13 mouse cellular contexts compared by ENCODE assay signal in the genomic region with DNA sequence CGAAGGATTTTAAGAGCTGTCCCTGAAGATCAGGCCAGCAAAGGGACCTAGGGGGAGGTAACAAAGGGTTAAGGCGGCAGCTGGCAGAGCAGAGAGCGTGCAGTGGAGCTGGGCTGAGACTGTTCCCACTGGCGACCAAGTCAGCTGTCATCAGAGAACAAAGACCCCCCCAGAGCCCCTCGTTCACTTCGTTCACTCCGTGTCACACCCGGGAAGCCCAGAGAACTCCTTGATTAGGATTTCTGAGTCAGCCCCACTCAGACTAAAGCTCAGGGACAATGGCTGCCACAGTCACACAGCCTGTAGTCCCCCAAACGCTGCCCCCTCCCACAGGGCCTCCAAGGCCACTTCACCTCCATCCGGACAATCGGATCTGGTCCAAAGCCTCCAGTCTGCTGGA.
DNase-seq lines count a peak whose midpoint lies in the region; ATAC-seq lines count a peak whose summit lies in the region.
"Had no signal": no experiment of that assay in that cellular context is flagged by ENCODE, and none has a peak within 500 bp of the region (broad histone marks: within the 10 kb centered on the region; RNA-seq: fewer than 3 reads in every experiment).

No protein-coding gene starts in this region.

- peak; percentile 45 for DNase-seq in mesoderm, embryonic 11.5 days (ENCODE audit: low read depth, low spot score)
- no peak for DNase-seq in kidney, postnatal 14 days
- DNase-seq in adrenal gland, adult 2 months = no peak
- no peak for DNase-seq in adrenal gland, postnatal 25 days
- DNase-seq: cerebellum, postnatal 25 days; heart, postnatal 4 days; kidney, postnatal 10 days; lung, adult 18-20 months; thymus, postnatal 36 days had no signal

- no peak overlapping the region for H3K27ac ChIP-seq in embryonic facial prominence, embryonic 13.5 days
- peak overlapping the region; percentile 31 for H3K27ac ChIP-seq in forebrain, embryonic 15.5 days (replicated peaks)
- peak overlapping the region; percentile 2; the same call in 1 of the 2 replicates for H3K27ac ChIP-seq in neural tube, embryonic 14.5 days (ENCODE audit: low read depth, low read length)

- H3K27me3 ChIP-seq in embryonic facial prominence, embryonic 13.5 days = no peaks in the 10 kb centered on the region
- no peaks in the 10 kb centered on the region for H3K27me3 ChIP-seq in forebrain, embryonic 15.5 days
- H3K27me3 ChIP-seq in neural tube, embryonic 14.5 days (ENCODE audit: control insufficient read depth, insufficient read depth, low read length) = no peaks in the 10 kb centered on the region
- H3K27me3 ChIP-seq: megakaryocyte, embryonic 14.5 days had no signal

- peaks cover 6% of the 10 kb centered on the region; the same call in 1 of the 2 replicates for H3K4me1 ChIP-seq in embryonic facial prominence, embryonic 13.5 days
- peaks cover 11% of the 10 kb centered on the region for H3K4me1 ChIP-seq in forebrain, embryonic 15.5 days
- peaks cover 11% of the 10 kb centered on the region for H3K4me1 ChIP-seq in neural tube, embryonic 14.5 days (ENCODE audit: control insufficient read depth, insufficient read depth, low read length)
- H3K4me1 ChIP-seq: megakaryocyte, embryonic 14.5 days had no signal

- no peaks in the 10 kb centered on the region for H3K36me3 ChIP-seq in embryonic facial prominence, embryonic 13.5 days
- H3K36me3 ChIP-seq in forebrain, embryonic 15.5 days = no peaks in the 10 kb centered on the region
- no peaks in the 10 kb centered on the region for H3K36me3 ChIP-seq in neural tube, embryonic 14.5 days (ENCODE audit: control insufficient read depth, insufficient read depth, low read length)

- WGBS in embryonic facial prominence, embryonic 13.5 days = 25% methylated on average over 11 of the region's 11 CpGs
- 7% methylated on average over 11 of the region's 11 CpGs for WGBS in forebrain, embryonic 15.5 days
- WGBS in neural tube, embryonic 14.5 days = 12% methylated on average over 11 of the region's 11 CpGs

- peaks cover 7% of the 10 kb centered on the region for H3K9me3 ChIP-seq in embryonic facial prominence, embryonic 13.5 days
- H3K9me3 ChIP-seq in forebrain, embryonic 15.5 days = no peaks in the 10 kb centered on the region
- no peaks in the 10 kb centered on the region for H3K9me3 ChIP-seq in neural tube, embryonic 14.5 days (ENCODE audit: control insufficient read depth, low read length)

- no peak overlapping the region for H3K4me2 ChIP-seq in embryonic facial prominence, embryonic 13.5 days
- H3K4me2 ChIP-seq in forebrain, embryonic 15.5 days (replicated peaks) = 0 out of 2 replicates have a peak overlapping the region, but pooled peaks have one; percentile 2
- H3K4me2 ChIP-seq in neural tube, embryonic 14.5 days (ENCODE audit: low read depth, low read length) = no peak overlapping the region; the same call in 1 of the 2 replicates

- H3K4me3 ChIP-seq in embryonic facial prominence, embryonic 13.5 days = no peak overlapping the region
- H3K4me3 ChIP-seq in forebrain, embryonic 15.5 days = no peak overlapping the region
- H3K4me3 ChIP-seq in neural tube, embryonic 14.5 days (ENCODE audit: low read depth, low read length) = no peak overlapping the region
- H3K4me3 ChIP-seq: megakaryocyte, embryonic 14.5 days had no signal

- 0 out of 2 replicates have a peak overlapping the region, but pooled peaks have one; percentile 16 for H3K9ac ChIP-seq in embryonic facial prominence, embryonic 13.5 days
- no peak overlapping the region for H3K9ac ChIP-seq in forebrain, embryonic 15.5 days (replicated peaks)
- H3K9ac ChIP-seq in neural tube, embryonic 14.5 days (replicated peaks; ENCODE audit: low read depth, low read length) = no peak overlapping the region

- ATAC-seq in embryonic facial prominence, embryonic 13.5 days (ENCODE audit: insufficient number of reproducible peaks, insufficient read depth, low FRiP score, low TSS enrichment, low read depth) = no peak
- peak; percentile 90 for ATAC-seq in forebrain, embryonic 15.5 days (replicated peaks)
- ATAC-seq in neural tube, embryonic 14.5 days (ENCODE audit: low read depth) = peak; percentile 80; the same call in 1 of the 2 replicates
